Mouse (Mus musculus) megakaryocyte, embryonic 14.5 days (primary cell): ENCODE measurements at regions not wholly inside any gene's neighbourhood (a gene's known extent, or its start where the extent isn't known, plus 50 kb on each side); places are given as distances from the start of the nearest gene placed in this dataset.

Experiments
- H3K27me3 ChIP-seq: replicated peaks from 2 replicates; pipeline ENCODE3; 2012; ENCODE audit warnings: inconsistent platforms
- H3K36me3 ChIP-seq: replicated peaks from 2 replicates; pipeline ENCODE3; 2012; ENCODE audit warnings: low read length, inconsistent platforms, mixed read lengths
- H3K4me1 ChIP-seq: 2 replicates; pipeline ENCODE4 v1.6.1; 2012; ENCODE audit warnings: inconsistent platforms
- H3K4me3 ChIP-seq: replicated peaks from 2 replicates; pipeline ENCODE3; 2012; ENCODE audit warnings: moderate library complexity, mild to moderate bottlenecking, inconsistent platforms
- H3K9me3 ChIP-seq: 2 replicates; pipeline ENCODE4 v1.6.1; 2012; ENCODE audit warnings: inconsistent platforms
- FLI1 ChIP-seq: IDR thresholded peaks from 2 replicates; pipeline ENCODE4 v1.6.1; 2012; ENCODE audit warnings: low read length, inconsistent platforms, mixed read lengths
- GATA1 ChIP-seq: IDR thresholded peaks from 3 replicates; pipeline ENCODE4 v1.6.1; 2012; ENCODE audit warnings: mixed read lengths, low read length, inconsistent platforms, borderline replicate concordance

DNA sequence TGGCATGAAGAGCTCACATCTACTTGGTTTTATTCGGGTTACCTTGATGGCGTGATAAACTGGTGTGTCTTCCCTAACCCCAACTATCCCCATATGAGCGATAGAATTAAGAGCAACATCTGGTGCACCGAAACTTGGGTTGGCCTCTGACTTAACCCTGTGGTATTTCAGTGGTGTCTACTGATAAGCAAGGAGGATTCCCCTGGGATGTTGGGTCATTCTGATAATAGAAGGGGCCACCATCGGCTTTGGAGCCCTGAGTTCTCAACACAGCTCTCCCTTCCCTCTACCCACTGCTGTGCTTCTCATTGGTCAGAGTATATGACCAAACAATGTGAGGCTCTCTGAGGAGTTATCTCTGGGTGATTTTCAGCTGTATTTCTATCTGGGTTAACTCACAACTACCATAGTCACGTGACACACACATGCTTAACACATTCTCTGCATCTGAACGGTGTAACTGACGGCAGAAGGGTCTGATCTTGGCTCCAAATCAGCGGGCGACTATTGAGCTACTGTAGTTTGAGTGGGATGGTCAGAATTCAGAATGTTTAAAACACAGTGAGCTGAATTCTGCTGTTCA is 212.8 kb upstream of the Prox1 start:
- Histone ChIP-seq H3K4me3 (no peak overlapping the region), H3K4me1 (no peaks in the 10 kb centered on the region), H3K36me3 (no peaks in the 10 kb centered on the region), H3K27me3 (no peaks in the 10 kb centered on the region), H3K9me3 (peaks cover 16% of the 10 kb centered on the region)
- TF ChIP-seq GATA1: no peak
- TF ChIP-seq FLI1: no peak

DNA sequence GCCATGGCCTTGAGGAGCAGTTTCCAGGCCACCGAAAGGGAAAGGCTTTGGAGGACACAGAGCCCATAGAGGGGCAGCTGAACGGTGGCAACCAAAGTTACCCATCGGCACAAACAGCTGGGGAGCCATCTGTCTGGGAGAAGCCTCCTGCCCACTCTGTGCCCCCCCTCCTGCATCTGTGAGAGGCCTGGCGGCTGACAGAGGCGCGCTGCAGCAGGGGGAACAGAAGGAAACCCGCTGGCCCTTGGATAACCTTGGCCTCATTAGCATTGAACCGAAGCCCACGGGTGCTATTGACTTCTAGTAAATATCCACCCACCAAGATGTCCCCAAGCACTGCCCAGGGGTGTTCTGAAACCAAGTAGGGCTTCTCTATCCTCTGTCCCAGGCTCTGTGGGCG is 209.6 kb upstream of the Prox1 start:
- no peaks in the 10 kb centered on the region for H3K4me1 ChIP-seq
- TF ChIP-seq GATA1: no peak
- TF ChIP-seq FLI1: no peak
- H3K9me3 ChIP-seq: peaks cover 23% of the 10 kb centered on the region
- no peak overlapping the region for H3K4me3 ChIP-seq
- no peaks in the 10 kb centered on the region for H3K36me3 ChIP-seq
- no peaks in the 10 kb centered on the region for H3K27me3 ChIP-seq

DNA sequence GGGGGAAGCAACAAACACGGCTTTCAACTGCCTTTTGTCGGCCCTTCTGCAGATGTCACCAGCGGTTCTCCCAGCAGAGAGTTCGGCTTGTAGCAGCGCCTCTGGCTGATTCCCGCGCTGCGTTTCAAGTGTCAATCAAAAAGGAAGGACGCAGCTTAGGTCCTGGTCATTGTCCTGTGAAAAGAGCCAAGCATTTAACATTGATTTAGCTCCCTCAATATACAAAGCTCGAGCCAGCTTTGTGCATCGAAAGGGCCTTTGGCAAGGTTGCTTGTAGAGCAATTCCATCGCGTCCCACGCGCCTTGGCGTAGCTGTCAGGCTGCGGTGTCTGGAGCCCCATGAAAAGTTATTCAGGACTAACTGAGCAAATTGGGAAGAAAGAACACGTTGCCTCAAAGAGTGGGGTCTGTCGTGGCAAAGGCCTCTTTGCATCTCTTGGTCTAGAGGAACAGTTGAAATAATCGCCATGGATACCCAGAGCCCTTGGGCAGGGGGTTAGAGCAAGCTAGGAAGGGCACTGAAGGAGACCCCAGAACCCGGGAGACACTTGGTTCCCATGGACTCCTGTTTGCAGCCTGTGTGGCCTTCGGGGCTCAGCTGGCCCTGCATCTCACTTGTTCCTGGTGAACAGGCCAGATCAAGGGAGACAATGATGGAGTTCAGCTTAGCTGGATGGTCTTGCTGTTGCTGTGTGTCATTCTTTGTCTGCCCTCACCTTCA is 204.8 kb upstream of the Prox1 start:
- TF ChIP-seq GATA1: no peak
- no peak for TF ChIP-seq FLI1
- no peaks in the 10 kb centered on the region for H3K4me1 ChIP-seq
- H3K27me3 ChIP-seq: no peaks in the 10 kb centered on the region
- no peak overlapping the region for H3K4me3 ChIP-seq
- H3K36me3 ChIP-seq: no peaks in the 10 kb centered on the region
- H3K9me3 ChIP-seq: peaks cover 30% of the 10 kb centered on the region; the same call in 1 of the 2 replicates

DNA sequence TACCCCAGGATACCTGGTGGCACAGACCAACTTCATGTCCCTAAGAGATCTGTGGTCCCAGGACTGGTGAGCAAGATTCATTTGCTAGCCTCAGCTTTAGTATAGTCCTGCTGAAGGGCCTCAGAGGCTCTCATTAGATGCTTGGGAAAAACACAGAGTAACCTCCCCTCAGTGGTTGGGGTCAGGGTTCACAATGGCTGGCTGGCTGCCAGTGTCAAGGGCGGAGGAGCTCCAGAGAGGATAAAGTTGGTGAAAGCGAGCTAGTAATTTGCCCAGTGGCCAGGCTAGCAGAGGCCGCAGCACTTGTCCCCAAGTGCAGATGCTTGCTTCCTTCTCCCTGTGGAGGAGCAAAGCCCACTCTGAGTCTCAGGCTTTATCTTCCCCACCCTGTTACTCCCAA is 203.8 kb upstream of the Prox1 start:
- no peaks in the 10 kb centered on the region for H3K27me3 ChIP-seq
- TF ChIP-seq FLI1 (no peak), GATA1 (no peak)
- no peaks in the 10 kb centered on the region for H3K36me3 ChIP-seq
- no peak overlapping the region for H3K4me3 ChIP-seq
- peaks cover 29% of the 10 kb centered on the region for H3K9me3 ChIP-seq
- no peaks in the 10 kb centered on the region for H3K4me1 ChIP-seq

DNA sequence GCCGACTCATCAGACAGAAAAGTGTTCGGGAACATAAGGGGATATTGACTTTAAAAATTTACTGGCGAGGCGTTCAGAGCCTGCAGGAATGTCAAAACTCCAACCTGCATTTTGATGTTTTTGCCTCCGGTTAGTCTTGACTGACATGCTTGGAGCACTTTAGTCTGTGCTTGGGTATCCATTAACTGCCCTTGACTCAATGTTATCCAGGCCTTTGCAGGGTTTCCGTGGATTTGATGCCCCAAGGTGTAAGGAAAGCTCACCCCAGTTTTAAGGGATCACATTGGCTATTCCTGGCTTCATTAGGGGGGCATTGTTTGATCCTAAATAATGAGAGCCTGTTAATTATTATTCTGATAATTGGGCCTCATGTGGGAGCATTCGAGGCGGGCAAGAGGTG is 196.1 kb upstream of the Prox1 start:
- H3K9me3 ChIP-seq: peaks cover 25% of the 10 kb centered on the region
- no peak overlapping the region for H3K4me3 ChIP-seq
- H3K27me3 ChIP-seq: no peaks in the 10 kb centered on the region
- TF ChIP-seq GATA1 (no peak), FLI1 (no peak)
- no peaks in the 10 kb centered on the region for H3K36me3 ChIP-seq
- no peaks in the 10 kb centered on the region for H3K4me1 ChIP-seq

DNA sequence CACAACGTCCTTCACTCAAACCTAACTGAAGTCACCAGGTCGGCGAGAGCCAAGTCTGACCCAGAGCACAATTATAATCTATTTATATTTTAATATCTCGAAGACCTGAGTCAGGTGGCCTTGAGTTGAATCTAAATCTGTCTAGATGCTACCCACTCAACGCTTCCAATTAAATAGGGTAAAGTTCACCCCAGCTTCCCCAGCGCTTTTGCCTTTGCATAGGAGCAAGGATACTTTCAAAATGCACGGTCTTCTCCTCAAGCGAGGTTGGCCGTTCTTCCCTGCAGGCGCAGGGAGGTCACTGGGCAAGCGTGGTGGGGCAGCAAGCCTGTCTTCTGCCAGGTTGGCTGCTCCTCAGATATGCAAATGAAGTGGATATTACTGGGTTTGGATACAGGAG is 194.6 kb upstream of the Prox1 start:
- no peak for TF ChIP-seq FLI1
- no peak for TF ChIP-seq GATA1
- Histone ChIP-seq H3K27me3 (no peaks in the 10 kb centered on the region), H3K36me3 (no peaks in the 10 kb centered on the region), H3K4me3 (no peak overlapping the region), H3K4me1 (no peaks in the 10 kb centered on the region), H3K9me3 (peaks cover 30% of the 10 kb centered on the region)

DNA sequence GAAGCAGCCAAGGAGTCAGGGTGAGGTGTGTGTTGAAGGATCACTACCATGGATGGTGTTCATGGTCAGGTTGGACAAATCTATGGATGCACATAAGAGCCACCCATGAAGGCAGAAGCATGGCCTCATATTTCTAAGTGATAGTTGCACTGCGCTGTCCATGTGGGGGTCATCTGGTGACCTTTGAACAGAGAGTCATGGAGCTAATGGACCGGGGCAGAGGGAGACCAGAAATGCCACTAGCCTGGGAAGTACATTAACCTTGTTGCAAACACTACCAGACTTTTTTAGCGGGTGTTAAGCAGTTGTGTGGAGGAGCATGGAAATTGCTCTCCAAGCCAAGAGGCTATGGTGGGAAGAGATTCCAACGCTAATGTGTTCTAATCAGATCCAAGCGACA is 190.1 kb upstream of the Prox1 start:
- H3K27me3 ChIP-seq: no peaks in the 10 kb centered on the region
- no peak for TF ChIP-seq GATA1
- no peak for TF ChIP-seq FLI1

DNA sequence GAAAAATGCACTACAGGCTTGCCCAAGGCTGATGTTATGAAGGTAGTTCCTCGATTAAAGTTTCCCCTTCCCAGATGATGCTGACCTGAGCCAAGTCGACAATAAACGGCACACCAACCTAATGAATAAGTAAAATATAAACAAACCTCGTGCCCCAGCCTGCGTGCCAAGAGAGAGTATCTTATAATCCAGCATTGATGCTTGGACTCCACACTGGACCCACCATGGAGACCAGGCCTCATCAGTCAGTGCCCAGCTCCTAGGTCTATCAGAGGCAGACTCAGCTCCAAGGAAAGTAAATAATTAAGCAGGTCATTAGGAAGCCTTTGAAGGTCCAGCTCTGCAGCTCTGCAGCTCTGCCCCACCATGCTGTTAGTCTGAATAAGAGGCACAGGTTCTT is 187.3 kb upstream of the Prox1 start:
- no peaks in the 10 kb centered on the region for H3K36me3 ChIP-seq
- H3K4me3 ChIP-seq: no peak overlapping the region
- peaks cover 39% of the 10 kb centered on the region for H3K9me3 ChIP-seq
- TF ChIP-seq GATA1: no peak
- no peak for TF ChIP-seq FLI1
- no peaks in the 10 kb centered on the region for H3K27me3 ChIP-seq
- H3K4me1 ChIP-seq: no peaks in the 10 kb centered on the region

More for the DNA sequence above, 190.1 kb upstream of the Prox1 start:
- H3K36me3 ChIP-seq: no peaks in the 10 kb centered on the region
- no peak overlapping the region for H3K4me3 ChIP-seq
- peaks cover 33% of the 10 kb centered on the region for H3K9me3 ChIP-seq
- H3K4me1 ChIP-seq: no peaks in the 10 kb centered on the region

DNA sequence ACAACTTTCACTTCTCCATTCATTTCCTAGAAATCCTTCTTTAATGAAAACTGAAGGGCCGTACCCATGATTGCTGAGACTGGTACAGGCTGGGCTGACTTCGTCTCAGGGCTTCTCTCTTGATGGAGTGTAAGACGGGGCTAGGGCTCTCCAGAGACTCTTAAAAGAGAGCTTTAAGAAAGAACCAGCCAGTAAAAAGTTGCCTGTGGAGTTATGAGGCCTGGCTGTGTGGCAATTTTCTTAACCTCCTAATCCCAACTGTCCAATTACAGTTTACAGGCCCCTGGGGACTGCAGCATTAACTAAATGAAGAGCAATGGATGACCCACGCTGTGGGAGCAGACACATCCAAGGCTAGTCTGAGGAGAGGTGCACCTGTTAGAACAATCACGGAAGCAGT is 177.1 kb upstream of the Prox1 start:
- no peaks in the 10 kb centered on the region for H3K27me3 ChIP-seq
- H3K9me3 ChIP-seq: peaks cover 16% of the 10 kb centered on the region
- H3K36me3 ChIP-seq: no peaks in the 10 kb centered on the region
- TF ChIP-seq FLI1: no peak
- TF ChIP-seq GATA1: no peak
- no peak overlapping the region for H3K4me3 ChIP-seq
- no peaks in the 10 kb centered on the region for H3K4me1 ChIP-seq

DNA sequence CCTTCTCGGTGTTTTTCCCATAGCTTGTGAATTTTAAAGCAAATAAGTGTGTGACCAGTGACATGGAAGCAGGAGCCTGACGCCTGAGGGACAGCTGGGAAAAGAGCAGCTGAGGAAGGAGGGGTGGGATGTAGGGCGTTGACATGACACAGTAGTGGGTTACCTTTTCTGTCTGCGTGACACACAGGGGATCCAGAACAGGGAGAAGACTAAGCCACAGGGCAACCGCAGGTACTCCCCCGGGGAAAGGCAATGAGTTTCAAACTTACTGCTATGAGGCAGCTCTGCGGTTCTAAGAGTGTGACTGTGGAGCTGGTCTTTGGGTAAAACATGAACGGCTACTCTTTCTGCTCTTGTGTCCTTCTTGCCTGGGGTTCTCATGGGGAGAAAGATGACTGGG is 170.2 kb upstream of the Prox1 start:
- Histone ChIP-seq H3K4me1 (no peaks in the 10 kb centered on the region), H3K27me3 (no peaks in the 10 kb centered on the region), H3K4me3 (no peak overlapping the region), H3K36me3 (no peaks in the 10 kb centered on the region), H3K9me3 (peaks cover 26% of the 10 kb centered on the region)
- TF ChIP-seq FLI1: no peak
- no peak for TF ChIP-seq GATA1

DNA sequence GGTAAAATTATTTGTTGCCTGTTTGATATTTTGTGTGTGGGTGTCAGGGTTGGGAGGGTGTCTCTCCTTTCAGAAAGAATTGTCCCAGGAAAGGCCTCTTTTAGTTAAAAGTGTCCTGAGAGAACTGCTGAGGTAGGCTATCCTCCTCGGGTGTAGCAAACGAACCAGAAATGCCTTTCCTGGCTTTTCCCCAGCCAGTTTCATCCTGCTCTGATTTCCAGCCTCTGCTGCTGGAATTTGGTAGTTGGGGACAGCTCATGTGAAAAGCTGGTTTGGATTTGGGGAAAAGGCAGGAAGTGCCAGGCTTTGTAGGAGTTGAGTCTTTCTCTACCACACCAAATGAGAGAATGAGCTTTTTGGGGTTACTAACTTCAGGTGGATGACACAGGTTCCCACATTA is 164.0 kb upstream of the Prox1 start:
- TF ChIP-seq GATA1 (no peak), FLI1 (no peak)
- peaks cover 8% of the 10 kb centered on the region; the same call in 1 of the 2 replicates for H3K9me3 ChIP-seq
- H3K4me1 ChIP-seq: no peaks in the 10 kb centered on the region
- no peak overlapping the region for H3K4me3 ChIP-seq
- no peaks in the 10 kb centered on the region for H3K27me3 ChIP-seq
- no peaks in the 10 kb centered on the region for H3K36me3 ChIP-seq
